In the genomic region with DNA sequence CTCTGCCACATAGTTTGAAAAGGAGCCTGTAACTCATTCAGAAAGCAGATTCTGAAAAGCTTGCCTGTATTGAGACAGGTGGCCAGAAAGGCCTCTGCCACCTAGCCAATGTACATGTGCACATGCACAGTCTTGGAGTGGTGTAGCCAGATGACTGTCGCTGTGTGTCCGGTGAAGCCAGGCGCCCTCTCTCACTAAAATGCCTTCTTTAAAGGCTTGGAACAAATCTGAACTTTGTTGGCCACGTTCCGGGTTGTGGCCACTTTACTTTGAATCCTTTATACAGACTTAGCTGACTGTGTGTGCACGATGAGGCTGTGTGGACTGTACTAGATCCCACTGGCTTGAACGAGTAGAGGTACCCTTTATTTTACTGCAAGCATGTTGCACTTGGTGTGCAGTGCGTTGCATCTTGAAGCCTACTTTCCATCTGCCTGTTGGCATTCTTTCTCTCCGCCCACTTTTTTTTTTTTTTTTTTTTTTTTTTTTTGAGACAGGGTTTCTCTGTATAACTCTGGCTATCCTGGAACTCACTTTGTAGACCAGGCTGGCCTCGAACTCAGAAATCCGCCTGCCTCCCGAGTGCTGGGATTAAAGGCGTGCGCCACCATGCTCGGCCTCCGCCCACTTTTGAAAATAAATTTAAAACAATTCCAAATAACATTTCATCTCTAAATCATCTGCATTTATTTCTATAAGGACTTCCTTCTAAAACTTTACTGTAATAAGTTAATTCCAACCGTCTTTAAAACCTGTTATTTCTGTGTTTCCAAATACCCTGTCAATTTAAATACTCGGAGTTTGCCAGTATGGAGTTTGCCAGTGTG, we compare ENCODE assay signal across 10 mouse cellular contexts. TPM values are rescaled to one million over a fixed set of nuclear protein-coding genes. Genes with fewer than 3 reads are reported as not detected.
DNase-seq lines count a peak whose midpoint lies in the region; ATAC-seq and TF ChIP-seq lines count a peak whose summit lies in the region.
"Had no signal": no experiment of that assay in that cellular context is flagged by ENCODE, and none has a peak within 500 bp of the region (broad histone marks: within the 10 kb centered on the region; RNA-seq: fewer than 3 reads in every experiment).

No protein-coding gene starts in this region.

- DNase-seq in adrenal gland, postnatal 14 days = peak; percentile 35
- DNase-seq in adrenal gland, postnatal 4 days (ENCODE audit: low spot score in 2 of 2) = no peak
- DNase-seq in 3T3-L1 (ENCODE audit: low read depth, low spot score) = peak; percentile 71
- DNase-seq in cerebellum, adult 8-10 months = peak; percentile 27
- DNase-seq in kidney, postnatal 14 days = peak; percentile 21
- DNase-seq in urinary bladder, postnatal 10 days (ENCODE audit: low spot score) = no peak

- H3K9me3 ChIP-seq in heart, embryonic 13.5 days = no peaks in the 10 kb centered on the region

- ATAC-seq in heart, embryonic 13.5 days (ENCODE audit: extremely low read depth, insufficient number of reproducible peaks, low FRiP score, low TSS enrichment) = no peak

- WGBS in heart, embryonic 13.5 days = 54% methylated on average over 18 of the region's 18 CpGs

- peaks cover 25% of the 10 kb centered on the region for H3K4me1 ChIP-seq in heart, embryonic 13.5 days

- peak; percentile 35 for TF ChIP-seq POLR2A in myocyte (IDR thresholded peaks at IDR 0.05; ENCODE audit: insufficient read length, low read depth)

- peak overlapping the region; percentile 82 for H3ac ChIP-seq in myocyte (ENCODE audit: control insufficient read depth, insufficient read length)

- peak overlapping the region; percentile 100 for H3K27ac ChIP-seq in heart, embryonic 13.5 days (replicated peaks)

- H3K79me2 ChIP-seq in myocyte (ENCODE audit: control insufficient read depth, insufficient read depth) = peaks cover 27% of the 10 kb centered on the region

- peak overlapping the region; percentile 94 for H3K4me3 ChIP-seq in heart, embryonic 13.5 days
- H3K4me3 ChIP-seq in myocyte = peak overlapping the region; percentile 90

- H3K27me3 ChIP-seq in heart, embryonic 13.5 days (replicated peaks) = no peaks in the 10 kb centered on the region
- no peaks in the 10 kb centered on the region for H3K27me3 ChIP-seq in myocyte (ENCODE audit: control insufficient read depth, insufficient read depth, insufficient read length)
- H3K27me3 ChIP-seq: Patski had no signal

- H3K36me3 ChIP-seq in heart, embryonic 13.5 days = peaks cover 52% of the 10 kb centered on the region
- peaks cover 13% of the 10 kb centered on the region for H3K36me3 ChIP-seq in myocyte (ENCODE audit: control insufficient read depth, insufficient read depth)

- H3K9ac ChIP-seq in heart, embryonic 13.5 days = peak overlapping the region; percentile 99

- peak overlapping the region; percentile 88 for H3K4me2 ChIP-seq in heart, embryonic 13.5 days
- H3K4me2 ChIP-seq in myocyte (ENCODE audit: low read depth) = peak overlapping the region; percentile 97

TF ChIP-seq in myocyte, 11 proteins besides CTCF, POLR2A, EP300 and RAD21:
- TF ChIP-seq MAX (IDR thresholded peaks at IDR 0.05; ENCODE audit: low read depth) (no peak), CEBPB (IDR thresholded peaks at IDR 0.05; ENCODE audit: insufficient read depth, poor library complexity, severe bottlenecking) (peak; percentile 27; the same call in 1 of the 2 replicates), SRF (IDR thresholded peaks at IDR 0.05; ENCODE audit: control insufficient read depth, insufficient read length, low read depth) (no peak)

RNA-seq across cellular contexts. Expression of a gene that starts 1.0 kb away (rescaled TPM):
- 34.0 and 34.6 TPM in 2 replicates for total RNA-seq in adrenal gland, postnatal 14 days (2021)
- 10 to 100 TPM; 38.5 to 41.2 TPM for total RNA-seq in adrenal gland, postnatal 4 days (2021)
- 33.7 and 35.1 TPM in 2 replicates for polyA plus RNA-seq in heart, embryonic 13.5 days (2015; fragmentation: Nextera tagmentation; extraction: Ambion mirVana)
- 41.5 TPM for polyA plus RNA-seq in myocyte (2012; fragmentation: generic; extraction: Trizol)

RNA-seq across cellular contexts. Expression of a gene that starts 1.1 kb away (rescaled TPM):
- 35.4 and 42.7 TPM in 2 replicates for total RNA-seq in adrenal gland, postnatal 14 days (2021)
- 10 to 100 TPM; 60.4 to 63.4 TPM for total RNA-seq in adrenal gland, postnatal 4 days (2021)
- 78.9 and 87.1 TPM in 2 replicates for polyA plus RNA-seq in heart, embryonic 13.5 days (2015; fragmentation: Nextera tagmentation; extraction: Ambion mirVana)
- polyA plus RNA-seq in myocyte (2012; fragmentation: generic; extraction: Trizol) = 35.9 TPM

RNA-seq across cellular contexts. Expression of a gene that starts 19.1 kb away (rescaled TPM):
- total RNA-seq in adrenal gland, postnatal 14 days (2021) = 10.6 and 12.0 TPM in 2 replicates
- total RNA-seq in adrenal gland, postnatal 4 days (2021) = 10 to 100 TPM; 22.9 to 24.8 TPM
- polyA plus RNA-seq in heart, embryonic 13.5 days (2015; fragmentation: Nextera tagmentation; extraction: Ambion mirVana) = 0.75 and 1.1 TPM in 2 replicates
- 0.12 TPM for polyA plus RNA-seq in myocyte (2012; fragmentation: generic; extraction: Trizol)

RNA-seq across cellular contexts. Expression of a gene that starts 22.2 kb away (rescaled TPM):
- not detected in 2 replicates for total RNA-seq in adrenal gland, postnatal 14 days (2021)
- not detected for total RNA-seq in adrenal gland, postnatal 4 days (2021)
- 0.32 and 0.48 TPM in 2 replicates for polyA plus RNA-seq in heart, embryonic 13.5 days (2015; fragmentation: Nextera tagmentation; extraction: Ambion mirVana)
- not detected for polyA plus RNA-seq in myocyte (2012; fragmentation: generic; extraction: Trizol)
- total RNA-seq: layer of hippocampus, postnatal 36 days had no signal

RNA-seq across cellular contexts. Expression of a gene that starts 43.7 kb away (rescaled TPM):
- 45.7 and 47.9 TPM in 2 replicates for total RNA-seq in adrenal gland, postnatal 14 days (2021)
- 10 to 100 TPM; 88.9 to 90.4 TPM for total RNA-seq in adrenal gland, postnatal 4 days (2021)
- 61.4 and 61.9 TPM in 2 replicates for polyA plus RNA-seq in heart, embryonic 13.5 days (2015; fragmentation: Nextera tagmentation; extraction: Ambion mirVana)
- 13.0 TPM for polyA plus RNA-seq in myocyte (2012; fragmentation: generic; extraction: Trizol)

Comparison
In these comparisons a context has a peak if more than half of its experiments do, and no peak if none do; other contexts are left out.
1. DNase-seq: peak in adrenal gland, postnatal 14 days (single experiment), 3T3-L1 (single experiment), cerebellum, adult 8-10 months (single experiment) and kidney, postnatal 14 days (single experiment); none in adrenal gland, postnatal 4 days (0 of 2) and urinary bladder, postnatal 10 days (single experiment).